Mouse (Mus musculus): ENCODE results near the gene Hdac10. TPM values are rescaled to one million over a fixed set of nuclear protein-coding genes. Genes with fewer than 3 reads are reported as not detected.

The Hdac10 gene
- polyA plus RNA-seq, 2 experiments from 2014 or later, result 14.3 to 16.1 TPM

DNA sequence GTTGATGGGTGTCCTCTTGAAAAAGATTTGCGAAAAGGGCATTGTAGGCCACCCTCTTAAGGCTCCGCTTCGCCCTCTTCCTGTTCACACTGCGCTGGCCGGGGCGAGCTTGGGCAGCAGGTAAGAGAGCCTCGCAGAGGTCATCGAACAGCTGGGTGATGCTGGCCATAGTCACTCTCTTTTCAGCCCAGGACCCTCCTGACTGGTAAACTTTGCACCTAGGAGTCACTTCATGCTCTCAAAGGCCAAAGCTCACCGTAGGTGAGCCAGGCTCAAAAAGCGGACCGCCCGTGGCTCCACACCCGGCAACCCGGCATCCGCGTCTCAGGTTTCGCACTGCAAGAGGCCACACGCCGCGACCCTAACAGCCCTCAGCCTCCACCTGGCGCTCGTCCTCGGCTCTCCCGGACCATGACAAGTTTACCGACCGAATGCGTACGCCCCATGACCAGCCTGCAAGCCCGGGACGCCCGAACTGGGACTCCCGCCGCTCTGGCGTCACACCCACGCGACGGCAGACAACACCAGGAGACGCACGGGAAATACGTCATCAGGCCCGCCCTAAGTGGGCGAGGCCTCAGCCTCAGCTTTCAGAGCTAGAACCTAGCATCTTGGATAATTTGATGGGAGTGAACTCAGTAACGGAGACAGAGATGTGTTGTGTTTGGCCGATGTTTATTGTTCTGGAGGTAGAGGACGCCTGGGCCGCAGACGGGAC is 5.7 kb downstream of the Hdac10 start, which contains the start of gene Tubgcp6:
Gene Tubgcp6, minus strand, starts transcription at position 464 of the 718 bp plus-strand sequence.
- peak; percentile 82 for ATAC-seq

DNA sequence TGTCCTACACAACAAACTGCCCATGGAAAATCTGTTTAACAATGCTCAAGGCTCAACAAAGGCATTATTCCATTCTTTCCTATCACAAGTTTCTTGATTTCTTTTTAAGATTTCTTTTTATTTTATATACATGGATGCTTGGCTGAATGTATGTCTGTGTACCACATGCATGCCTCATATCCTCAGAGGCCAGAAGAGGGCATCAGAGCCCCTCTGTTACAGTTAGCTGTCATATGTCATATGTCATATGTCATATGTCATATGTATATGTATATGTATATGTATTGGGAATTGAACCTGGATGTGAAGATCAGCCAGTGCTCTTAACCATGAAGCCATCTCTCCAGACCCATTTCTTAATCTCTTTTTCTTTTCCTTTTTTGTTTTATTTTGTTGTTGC is 10.5 kb downstream of the Hdac10 start:
- peak; percentile 55 for ATAC-seq

DNA sequence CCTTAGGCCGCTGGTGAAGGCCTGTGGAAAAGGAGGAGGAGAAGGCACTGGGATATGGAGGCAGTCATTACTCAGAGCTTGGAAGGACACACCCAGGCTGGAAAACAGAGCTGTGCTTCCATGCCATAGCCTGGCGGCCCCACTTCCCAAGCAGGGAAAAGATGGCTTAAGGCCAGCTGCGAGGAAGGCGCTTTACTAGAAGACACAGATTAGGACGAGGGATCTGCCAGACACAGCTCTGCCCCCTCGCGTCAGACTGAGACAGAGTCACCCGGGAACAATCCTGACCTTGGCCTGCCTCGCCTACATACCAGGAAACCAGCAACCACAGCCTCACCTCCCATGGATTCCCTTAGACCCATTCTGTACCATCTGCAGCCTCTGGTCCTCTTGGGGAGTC is 18.4 kb downstream of the Hdac10 start:
- no peak for ATAC-seq

DNA sequence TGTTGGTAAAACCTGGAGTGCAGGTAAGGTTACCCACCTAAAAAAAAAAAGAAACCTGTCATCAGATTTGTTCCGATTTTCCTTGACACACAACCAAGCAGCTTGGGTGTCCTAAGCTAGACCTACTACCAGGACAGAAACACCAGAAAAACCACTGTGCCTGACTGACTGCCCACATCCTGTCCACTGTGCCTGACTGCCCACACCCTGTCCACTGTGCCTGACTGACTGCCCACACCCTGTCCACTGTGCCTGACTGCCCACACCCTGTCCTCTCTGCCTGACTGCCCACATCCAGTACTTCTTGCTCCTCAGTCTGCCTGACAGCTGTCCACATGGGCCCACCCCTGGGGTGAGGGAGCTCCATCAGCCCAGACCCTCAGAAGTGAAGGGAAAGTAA is 21.5 kb downstream of the Hdac10 start:
- no peak for ATAC-seq

DNA sequence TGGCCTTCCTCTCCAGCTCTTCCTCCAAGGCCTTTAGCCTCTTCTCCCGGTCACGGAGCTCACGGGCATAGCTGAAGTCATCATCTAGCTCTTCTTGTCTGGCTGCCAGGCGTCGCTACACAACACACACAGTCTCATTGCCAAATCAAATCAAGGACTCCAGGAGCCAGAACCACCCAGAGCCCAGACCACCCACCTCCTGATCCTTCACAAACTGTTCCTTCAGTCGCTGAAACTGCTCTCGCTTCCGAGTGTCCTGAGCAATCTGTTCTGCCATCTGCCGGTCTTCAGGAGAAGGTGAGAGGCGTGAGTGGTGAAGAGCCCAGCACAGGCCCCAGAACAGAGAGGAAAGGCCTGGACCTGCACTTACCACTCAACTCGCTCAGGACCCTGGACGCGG is 22.4 kb downstream of the Hdac10 start:
- ATAC-seq, result no peak

DNA sequence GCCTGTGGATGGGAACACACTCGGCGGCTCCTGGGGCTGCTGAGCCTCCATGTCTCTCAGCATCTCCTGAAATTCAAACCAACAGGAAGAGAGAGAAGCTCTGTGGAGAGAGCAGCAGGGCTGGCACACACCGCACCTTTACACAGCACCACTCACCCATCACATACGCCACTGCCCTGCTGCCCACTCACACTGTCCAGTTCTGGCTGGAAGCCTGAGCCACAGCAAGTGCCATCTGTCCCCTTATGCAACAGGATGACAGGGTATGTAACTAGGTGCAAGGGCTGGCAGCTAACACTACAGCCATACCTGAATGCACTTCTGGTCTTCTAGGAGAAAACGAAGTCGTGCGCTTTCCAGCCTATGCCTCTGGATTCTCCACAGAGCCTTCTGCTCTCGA is 24.1 kb downstream of the Hdac10 start:
- no peak for ATAC-seq

DNA sequence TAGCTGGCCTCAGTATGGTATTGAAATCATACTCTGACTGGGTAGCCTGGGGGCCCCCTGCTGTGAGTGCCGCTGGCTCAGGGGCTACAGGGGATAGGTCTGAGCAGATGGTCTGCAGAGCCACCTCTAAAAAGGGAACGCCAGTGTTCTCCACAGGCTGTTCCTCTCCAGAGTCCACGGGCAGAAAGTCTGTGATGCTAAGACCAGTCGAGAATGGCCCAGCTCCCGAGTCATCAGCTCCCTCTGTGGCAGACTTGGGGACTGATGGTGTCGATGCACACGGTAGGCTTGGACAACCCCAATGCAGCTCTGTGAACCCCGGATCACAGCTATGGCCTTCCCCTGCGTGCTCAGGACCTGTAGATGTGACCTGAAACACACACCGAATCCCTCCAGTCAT is 24.6 kb downstream of the Hdac10 start:
- ATAC-seq, result no peak

DNA sequence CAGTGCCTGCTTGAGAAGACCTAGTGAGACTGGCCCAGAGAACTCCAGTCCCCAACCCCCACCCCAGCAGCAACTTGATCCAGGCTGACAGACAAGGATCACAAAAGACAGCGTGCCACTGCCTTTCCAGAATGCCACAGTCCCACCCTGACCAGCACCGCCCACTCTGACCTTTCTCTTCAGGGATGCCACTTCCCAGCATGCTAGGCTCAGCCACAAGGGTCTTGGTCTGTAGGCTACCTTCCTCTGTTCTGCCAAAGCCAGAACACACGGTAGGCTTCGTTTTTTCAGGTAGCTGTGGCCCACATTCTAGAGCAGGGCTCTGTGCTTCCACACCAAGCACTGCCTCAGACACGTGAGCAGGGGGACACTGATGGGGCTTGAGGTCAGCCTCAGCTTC is 25.9 kb downstream of the Hdac10 start:
- no peak for ATAC-seq

DNA sequence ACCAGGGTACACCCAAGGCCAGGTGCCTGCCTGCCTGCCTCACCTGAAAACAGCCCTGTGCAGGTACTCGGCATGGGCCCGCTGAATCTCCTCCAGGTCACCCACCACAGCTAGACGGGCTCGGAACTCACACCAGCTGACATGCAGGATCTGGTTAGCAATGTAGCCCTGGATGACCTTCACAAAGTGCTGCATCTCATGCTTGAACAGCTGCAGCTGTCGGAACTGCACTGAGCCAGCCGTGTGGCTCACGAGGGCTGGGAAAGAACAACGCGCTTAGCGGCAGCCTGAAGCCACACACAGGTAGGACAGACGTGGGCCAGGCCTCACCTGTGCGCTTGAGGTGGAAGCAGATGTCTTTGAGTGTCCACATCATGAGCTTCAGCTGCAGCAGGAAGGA is 27.7 kb downstream of the Hdac10 start:
- no peak for ATAC-seq

DNA sequence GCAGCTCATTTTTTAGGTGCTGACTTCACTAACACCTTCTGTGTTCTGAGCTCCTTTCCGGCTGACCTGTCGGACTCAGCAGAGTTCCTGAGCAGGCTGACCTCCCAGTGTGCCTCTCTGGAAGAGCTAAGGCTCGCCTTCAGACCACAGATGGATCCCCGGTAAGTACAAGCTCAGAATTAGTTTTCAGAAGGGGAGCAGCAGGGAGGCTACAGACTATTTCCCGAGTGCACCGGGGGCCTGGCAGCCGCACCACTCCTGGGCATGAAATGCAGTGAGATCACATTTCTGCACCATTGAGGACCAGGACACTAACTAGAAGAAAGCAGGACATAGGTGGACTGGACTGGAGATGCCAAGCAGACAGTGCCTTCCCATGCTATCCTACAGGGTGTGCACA is 29.9 kb downstream of the Hdac10 start:
- ATAC-seq, result no peak

DNA sequence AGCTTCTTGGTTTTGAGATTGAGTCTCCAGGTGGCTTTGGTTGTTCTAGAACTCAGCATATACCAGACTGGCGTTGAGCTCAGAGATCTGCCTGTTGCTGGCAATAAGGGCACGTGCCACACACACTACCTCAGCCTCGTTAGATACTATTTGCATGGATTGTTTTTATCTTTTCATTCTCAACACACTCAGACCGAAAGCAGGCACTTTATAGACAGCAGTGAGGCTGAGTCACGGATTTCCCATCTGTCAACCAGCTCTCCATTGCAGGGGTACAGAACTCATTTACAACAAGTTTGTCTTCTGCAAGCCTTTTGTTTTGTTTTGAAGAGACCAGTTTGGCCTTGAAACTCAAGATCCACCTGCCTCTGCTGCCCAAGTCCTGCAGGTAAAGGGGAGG is 31.1 kb downstream of the Hdac10 start:
- ATAC-seq, result no peak

DNA sequence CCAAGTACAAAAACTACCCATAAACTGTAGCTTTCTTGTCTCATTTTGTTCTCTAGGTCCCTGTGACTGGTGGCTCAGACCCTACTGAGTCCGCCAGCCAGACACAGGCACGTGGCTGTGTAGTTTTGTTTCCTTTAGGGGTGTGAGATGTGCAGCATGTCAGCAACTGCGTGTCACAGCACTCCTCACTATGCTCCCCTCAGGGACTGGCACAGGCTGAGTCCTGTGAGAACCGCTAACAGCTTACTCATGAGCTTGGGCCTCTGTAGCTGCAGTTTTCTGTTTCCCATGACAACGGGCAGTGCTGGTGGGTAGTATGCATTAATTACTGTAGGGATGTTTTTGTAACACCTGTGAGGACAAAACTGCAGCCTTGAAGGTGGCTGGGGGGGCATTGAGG is 36.3 kb downstream of the Hdac10 start:
- ATAC-seq, result no peak

DNA sequence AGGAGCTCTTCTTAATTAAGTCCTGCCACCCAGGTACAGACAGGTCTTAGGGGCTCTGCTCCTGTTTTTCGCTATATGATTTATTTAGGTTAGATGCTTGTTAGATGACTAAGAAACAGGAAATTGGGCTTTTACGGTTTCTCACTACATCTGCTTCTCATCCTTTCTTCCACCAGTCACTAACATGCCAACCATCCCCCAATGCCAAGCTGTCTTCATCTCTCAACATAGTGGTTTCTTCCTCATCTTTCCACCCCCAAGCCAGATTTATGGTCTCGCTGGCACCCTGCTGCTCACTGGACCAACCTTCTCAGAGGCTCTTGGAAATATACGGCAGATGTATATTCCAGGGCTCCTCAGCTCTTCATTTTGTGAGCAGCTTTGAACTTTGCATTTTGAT is 37.8 kb downstream of the Hdac10 start:
- ATAC-seq, result no peak

DNA sequence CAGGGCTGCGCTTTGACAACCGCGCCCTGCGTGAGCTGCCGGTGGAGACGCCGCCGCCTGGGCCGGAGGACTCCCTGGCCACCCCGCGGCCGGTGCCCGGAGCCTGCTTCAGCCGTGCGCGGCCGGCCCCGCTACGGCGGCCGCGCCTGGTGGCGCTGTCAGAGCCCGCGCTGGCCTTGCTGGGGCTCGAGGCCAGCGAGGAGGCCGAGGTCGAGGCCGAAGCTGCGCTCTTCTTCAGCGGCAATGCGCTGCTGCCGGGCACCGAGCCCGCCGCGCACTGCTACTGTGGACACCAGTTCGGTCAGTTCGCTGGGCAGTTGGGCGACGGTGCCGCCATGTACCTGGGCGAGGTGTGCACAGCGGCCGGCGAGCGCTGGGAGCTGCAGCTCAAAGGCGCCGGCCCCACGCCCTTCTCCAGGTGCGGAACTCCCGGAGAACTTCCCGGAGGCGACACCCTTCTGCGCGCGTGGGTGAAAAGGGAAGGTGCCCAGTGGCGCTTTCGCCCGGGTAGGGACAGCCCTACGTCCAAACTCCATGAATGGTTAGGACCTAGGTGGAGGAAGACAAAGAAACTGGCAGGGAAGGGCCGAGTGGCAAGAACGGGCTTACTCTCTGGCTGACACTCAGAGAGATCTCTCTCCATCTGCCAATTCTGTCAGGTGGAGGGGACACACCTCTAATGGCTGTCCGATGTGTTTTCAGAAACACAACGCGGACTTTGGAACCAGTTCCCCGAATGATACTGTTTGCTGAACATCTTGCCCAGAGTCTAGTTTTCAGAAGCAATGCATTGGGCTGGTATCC is 39.0 kb downstream of the Hdac10 start:
- ATAC-seq, result no peak

DNA sequence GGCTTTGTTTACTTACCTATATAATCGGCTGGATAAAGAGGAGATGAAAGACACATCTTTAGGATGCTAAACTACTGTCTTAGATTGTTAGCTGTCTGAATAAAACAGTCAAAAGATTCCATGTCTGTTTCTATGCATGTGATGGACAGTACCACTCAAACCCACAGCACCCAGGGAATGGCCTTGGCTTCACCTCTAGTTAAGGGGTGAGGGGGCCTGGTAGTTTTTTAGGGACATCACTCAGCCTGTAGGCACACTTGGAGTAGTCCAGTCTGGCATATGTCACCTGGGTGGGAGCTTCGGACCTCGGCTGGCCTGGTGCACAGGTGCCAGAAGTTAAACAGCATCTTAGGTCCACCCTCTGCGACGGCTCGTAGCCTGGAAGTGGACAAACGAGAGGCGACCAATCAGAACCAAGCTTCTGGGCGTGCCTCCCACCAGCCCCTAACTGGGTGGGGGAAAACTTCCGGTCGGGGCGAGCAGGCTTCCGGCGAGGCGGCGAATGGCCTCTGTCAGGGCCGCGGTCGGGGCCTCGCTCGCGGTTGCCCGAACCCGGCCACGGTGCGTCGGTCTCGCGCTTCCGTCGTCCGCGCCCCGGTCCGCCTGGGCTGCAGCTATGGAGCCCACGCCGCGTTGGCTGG is 39.8 kb downstream of the Hdac10 start, which contains the start of gene Selenoo:
Gene Selenoo, plus strand, starts transcription at position 478 of the 641 bp plus-strand sequence.
- peak; percentile 95 for ATAC-seq

DNA sequence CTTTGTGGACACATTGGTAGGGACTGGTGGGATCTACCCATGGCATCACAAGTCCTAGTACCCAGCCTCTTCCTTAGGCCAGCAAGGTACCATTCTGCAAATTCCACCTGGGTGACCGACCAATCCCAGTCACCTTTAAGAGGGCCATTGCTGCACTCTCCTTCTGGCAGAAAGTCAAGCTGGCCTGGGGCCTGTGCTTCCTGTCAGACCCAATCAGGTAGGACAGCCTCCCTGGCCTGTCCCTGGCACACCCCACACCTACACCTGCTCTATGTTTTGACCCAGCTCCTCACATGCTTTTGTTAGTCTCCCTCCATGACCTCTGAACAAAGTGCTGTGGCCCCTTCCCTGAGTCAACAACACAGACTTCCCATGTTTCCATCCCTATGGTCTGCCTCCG is 43.7 kb downstream of the Hdac10 start:
- ATAC-seq, result no peak

DNA sequence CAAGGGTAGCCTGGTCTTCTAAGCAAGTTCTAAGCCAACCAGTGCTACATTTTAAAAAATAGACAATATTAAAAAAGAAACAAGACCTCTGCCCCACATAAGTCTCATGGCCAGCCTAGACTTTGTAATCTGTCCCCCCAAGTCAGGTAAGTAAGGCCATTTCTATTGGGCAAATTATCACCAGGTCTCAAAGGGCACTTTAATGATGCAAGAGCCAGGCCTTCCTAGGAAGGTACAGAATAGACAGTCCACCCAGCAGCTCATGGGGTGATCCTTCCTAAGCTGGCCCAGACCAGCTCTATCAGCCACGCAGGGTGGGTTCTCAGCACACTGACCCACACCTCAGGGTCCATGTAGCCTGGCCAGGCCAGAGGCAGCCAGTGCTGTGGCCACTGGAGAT is 44.6 kb downstream of the Hdac10 start:
- ATAC-seq, result no peak

DNA sequence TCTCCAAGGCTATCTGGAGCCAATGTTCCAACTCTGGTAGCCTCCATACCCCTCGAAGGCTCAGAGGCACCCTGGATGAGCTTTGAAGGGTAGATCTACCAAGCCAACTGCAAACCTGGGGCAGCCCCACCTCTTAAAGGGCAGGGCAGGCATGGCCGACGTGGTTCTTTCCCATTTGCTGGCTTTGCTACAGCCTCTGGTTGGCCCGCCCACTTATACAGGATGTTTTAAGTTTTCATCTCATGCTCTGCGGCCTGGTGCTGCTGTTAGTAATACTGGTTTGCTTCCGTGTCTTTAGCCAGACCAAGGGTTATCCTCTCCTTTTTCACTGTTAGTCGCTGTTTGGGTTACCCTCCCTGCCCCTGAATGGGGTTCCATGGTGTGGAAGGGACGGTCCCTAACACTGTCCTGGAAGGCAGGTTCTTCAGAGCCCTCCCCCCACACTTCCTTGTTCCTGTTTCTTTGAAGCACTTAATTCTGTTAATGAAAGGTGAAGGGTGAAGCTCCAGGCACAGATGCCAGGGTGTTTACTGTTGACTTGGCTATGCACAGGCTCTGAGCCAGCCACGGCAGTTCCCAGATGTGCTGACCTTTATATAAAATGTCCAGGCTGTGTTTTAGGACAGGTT is 50.2 kb downstream of the Hdac10 start:
- ATAC-seq, result peak; percentile 90

DNA sequence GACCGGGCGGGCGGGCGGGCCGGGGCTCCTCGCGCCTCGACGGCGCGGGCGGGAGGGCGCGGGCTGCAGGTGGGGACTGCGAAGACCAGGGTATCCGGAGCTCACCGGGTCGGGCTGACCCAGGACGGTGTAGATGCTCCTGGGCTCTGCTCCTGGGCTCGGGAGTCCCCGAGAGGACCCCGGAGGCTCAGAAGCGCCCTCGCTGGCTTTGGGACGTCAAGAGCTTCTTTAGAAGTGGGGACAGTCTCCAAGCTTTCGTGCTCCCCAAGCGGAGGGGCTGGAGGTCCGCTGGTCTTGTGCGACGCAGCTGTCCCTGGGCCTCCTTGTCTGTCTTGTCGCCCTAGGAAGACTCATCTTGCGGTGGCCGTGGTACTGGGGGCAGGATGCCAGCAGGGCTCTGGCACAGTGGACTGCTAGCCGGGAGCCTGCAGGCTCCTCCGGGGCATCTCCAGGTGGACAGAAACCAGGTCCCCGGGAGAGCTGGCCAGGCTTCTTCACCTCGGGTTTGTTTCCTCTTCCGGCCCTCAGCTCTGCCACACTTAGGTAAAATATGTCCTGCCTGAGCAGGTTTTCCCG is 52.3 kb downstream of the Hdac10 start:
- no peak for ATAC-seq

DNA sequence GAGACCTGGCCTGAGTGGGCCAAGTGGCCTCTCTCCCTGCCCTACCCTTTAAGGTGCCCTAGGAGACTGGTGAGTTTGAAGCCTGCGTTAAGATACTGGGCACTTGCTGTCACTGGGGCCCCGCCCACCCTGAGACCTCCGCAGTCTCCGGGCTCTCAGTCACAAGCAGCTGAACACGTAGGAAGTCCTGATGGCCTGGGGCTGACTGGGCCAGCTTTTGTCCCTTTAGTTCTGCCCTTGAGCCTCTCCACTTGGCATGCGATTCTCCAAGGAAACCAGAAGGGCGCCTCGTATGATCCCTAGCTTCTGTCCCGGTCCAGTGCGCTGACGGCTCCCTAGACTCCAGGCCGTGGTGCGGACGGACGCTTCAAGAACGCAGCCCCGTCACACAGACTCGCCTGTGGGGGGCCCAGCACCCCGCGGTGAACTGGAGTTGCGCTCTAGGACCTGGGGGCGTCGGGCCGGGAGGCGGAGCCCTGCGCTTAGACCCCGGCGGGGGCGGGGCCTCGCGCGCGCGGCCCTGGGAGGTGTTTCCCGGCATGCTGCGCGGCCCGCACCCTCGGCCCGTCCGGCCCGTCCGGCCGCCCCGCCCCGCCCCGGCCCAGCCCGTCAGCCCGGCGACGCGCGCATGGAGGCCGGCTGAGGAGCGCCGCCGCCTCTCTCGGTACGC is 52.9 kb downstream of the Hdac10 start:
- peak; percentile 52 for ATAC-seq

DNA sequence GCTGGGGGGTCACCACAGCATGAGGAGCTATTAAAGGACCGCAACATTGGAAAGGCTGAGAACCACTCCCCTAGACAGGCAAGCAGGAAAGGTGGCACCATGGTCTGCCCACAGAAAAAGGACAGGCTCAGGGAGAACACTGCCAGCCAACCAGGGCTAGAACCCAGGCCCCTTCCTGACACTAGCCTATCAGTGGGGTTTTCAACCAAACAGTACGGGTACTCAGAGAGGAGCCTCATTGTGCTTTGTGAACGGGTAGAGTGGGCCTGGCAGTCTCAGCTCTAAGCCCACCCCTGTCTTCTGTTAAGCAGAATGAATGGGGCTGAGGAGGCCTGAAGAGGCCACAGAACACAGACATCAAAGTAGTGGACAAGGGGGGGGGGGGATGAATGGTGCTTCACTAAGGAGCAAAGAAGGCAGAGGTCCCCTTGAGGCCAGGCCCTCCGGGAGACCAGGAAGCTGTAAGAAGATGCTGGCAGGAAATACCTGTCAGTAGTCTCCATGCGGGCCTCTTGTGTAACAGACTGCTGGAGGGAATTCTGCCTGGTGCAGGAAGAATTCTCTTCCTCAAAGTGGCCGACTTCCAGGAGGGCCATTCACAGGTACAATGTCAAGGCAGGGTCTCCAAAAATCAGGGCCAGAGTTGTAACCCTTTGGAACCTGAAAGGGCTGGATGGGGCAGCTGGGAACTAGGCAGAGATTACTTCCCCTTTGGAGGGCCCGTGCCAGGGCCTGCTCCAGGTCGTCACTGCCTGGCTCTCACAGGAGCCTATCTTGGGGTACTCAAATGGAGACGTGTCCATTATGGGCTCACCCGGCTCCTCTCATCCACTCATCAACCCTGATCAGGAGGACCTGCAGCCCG is 53.7 kb downstream of the Hdac10 start, which contains the start of gene Trabd:
Gene Trabd, plus strand, starts transcription at position 512 of the 865 bp plus-strand sequence.
- ATAC-seq, result no peak
